Mouse (Mus musculus): ENCODE data around the gene Galntl6. TPM values are rescaled to one million over a fixed set of nuclear protein-coding genes. Genes with fewer than 3 reads are reported as not detected.
A peak's percentile ranks its signal among the peaks of the same experiment; 100 is the strongest.

Galntl6 gene
- polyA plus RNA-seq, 1 experiment from 2014 or later: 17.1 TPM

DNA sequence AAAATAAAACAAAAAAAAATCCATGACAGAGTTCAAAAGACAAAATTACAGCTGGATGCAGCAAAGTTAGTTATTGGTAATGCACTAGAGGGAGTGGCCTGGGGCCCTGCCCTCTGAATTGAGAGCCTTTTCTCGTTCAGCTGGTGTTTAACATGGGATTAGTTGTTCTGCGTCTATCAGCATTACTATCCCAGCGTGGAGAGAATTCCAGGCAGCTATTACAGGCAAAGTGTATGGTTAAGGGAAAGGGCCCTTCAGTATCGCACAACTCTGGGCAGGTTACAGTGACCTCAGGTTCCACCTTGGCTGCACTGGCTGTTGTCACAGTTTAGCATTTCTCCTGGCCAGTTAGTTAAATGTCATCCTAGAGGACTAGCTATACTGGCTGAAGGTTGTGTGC, 1107.3 kb downstream of the Galntl6 start:
- H3K36me3 ChIP-seq (replicated peaks): no peaks in the 10 kb centered on the region
- no peaks in the 10 kb centered on the region for H3K27me3 ChIP-seq (replicated peaks)
- H3K9ac ChIP-seq: no peak overlapping the region
- H3K9me3 ChIP-seq: no peaks in the 10 kb centered on the region
- WGBS: 63% methylated on average over 4 of the region's 4 CpGs
- no peak overlapping the region for H3K4me3 ChIP-seq
- ATAC-seq (replicated peaks): no peak
- H3K4me1 ChIP-seq: peaks cover 3% of the 10 kb centered on the region
- no peak overlapping the region for H3K27ac ChIP-seq
- no peak overlapping the region for H3K4me2 ChIP-seq

DNA sequence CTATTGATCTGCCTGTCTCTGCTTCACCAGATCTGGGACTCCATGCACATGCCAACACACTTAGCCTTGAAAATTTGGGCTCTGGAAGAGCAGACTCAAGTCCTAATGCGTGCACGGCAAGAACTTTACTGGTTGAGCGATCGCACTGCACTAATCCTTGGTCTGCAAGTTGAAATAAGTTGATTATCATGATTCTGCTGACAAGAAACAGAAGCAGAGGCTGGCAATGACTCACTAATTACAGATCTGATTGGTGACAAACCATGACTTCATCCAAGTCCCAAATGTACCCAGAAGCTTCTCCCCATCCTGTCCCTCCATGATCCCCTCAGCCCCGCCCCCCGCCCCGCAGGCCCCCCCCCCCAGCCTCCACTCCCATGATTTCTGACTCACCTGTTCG, 1108.6 kb downstream of the Galntl6 start:
- Histone ChIP-seq H3K27me3 (replicated peaks) (no peaks in the 10 kb centered on the region), H3K9ac (no peak overlapping the region), H3K36me3 (replicated peaks) (no peaks in the 10 kb centered on the region), H3K9me3 (no peaks in the 10 kb centered on the region), H3K4me2 (no peak overlapping the region), H3K4me3 (no peak overlapping the region), H3K27ac (no peak overlapping the region), H3K4me1 (peaks cover 9% of the 10 kb centered on the region)
- no peak for ATAC-seq (replicated peaks)
- WGBS: 80% methylated on average over 8 of the region's 8 CpGs

DNA sequence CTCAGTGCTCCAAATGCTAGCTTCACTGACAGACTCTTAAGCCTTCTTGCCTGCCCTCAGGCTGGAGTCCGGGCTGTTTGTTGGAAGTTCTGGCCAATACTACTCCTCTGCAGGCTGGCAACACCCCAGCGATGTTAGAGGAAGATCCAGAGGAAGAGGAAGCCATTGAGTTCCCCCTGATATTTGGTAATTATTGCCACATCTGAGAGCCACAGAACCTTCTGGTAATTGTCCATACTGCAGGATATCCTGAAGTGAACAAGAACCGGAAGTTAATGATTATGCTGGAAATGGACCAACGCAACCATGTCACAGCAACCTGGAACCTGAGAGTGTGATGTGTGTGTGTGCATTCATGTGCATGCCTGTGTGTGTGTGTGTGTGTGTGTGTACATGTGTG, 1111.2 kb downstream of the Galntl6 start:
- H3K9ac ChIP-seq: no peak overlapping the region
- no peak for ATAC-seq (replicated peaks)
- H3K27me3 ChIP-seq (replicated peaks): 0 out of 2 replicates have a peak, but pooled peaks cover 5% of the 10 kb centered on the region

DNA sequence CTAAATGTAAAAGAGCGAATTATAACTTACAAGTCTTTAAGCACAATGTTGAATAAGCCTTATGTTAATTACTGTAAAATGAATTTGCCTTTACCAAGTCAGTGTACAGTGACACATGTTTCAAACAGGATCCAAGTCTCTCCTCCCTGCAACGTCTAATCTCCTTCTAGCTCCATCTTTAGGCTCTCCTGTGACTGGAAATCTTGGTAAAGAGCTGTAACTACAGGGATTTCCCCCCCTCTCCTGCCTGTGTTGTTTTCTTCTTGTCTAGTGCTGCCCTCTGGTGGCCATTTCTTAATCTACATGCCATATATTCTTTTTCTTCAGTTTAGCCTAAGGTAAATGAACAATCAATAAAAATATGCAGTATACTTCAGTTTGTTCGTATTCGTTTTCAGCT, 1112.1 kb downstream of the Galntl6 start:
- H3K36me3 ChIP-seq (replicated peaks): no peaks in the 10 kb centered on the region
- peak overlapping the region; percentile 44 for H3K4me2 ChIP-seq
- peaks cover 9% of the 10 kb centered on the region for H3K4me1 ChIP-seq
- no peaks in the 10 kb centered on the region for H3K9me3 ChIP-seq
- H3K4me3 ChIP-seq: peak overlapping the region; percentile 17
- WGBS: 12% methylated on average over 4 of the region's 4 CpGs
- peak; percentile 89 for ATAC-seq (replicated peaks)
- peak overlapping the region; percentile 68 for H3K27ac ChIP-seq
- peaks cover 8% of the 10 kb centered on the region; the same call in 1 of the 2 replicates for H3K27me3 ChIP-seq (replicated peaks)
- peak overlapping the region; percentile 36; the same call in 1 of the 2 replicates for H3K9ac ChIP-seq

More for the DNA sequence above, 1111.2 kb downstream of the Galntl6 start:
- Histone ChIP-seq H3K4me2 (no peak overlapping the region), H3K4me3 (no peak overlapping the region), H3K36me3 (replicated peaks) (no peaks in the 10 kb centered on the region), H3K27ac (no peak overlapping the region), H3K9me3 (no peaks in the 10 kb centered on the region), H3K4me1 (peaks cover 9% of the 10 kb centered on the region)
- 81% methylated on average over 4 of the region's 4 CpGs for WGBS

DNA sequence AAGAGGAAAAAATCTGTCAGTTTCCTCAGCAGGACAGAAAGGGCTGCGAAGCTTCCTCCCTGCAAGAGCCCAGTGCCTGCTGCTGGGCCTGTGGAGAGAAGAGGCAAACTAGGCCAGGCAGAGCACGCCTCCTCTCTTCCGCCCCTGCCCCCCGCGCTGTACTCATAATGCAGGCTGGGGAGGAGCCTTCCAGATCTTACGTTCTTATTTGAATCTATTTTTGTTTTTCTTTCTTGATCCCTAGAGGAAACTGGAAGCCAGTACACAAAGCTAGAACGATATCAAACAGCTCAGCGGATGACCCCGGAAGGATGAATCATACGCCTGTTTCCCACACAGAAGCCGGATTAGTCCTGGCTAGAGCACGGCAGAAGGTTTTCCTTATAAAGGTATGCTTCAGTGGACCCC, 1112.6 kb downstream of the Galntl6 start:
- Histone ChIP-seq H3K36me3 (replicated peaks) (no peaks in the 10 kb centered on the region), H3K4me1 (peaks cover 9% of the 10 kb centered on the region), H3K9ac (peak overlapping the region; percentile 36; the same call in 1 of the 2 replicates), H3K27ac (peak overlapping the region; percentile 68), H3K9me3 (no peaks in the 10 kb centered on the region), H3K4me3 (peak overlapping the region; percentile 17), H3K4me2 (peak overlapping the region; percentile 44), H3K27me3 (replicated peaks) (peaks cover 8% of the 10 kb centered on the region; the same call in 1 of the 2 replicates)
- ATAC-seq (replicated peaks): peak; percentile 87
- WGBS: 2% methylated on average over 12 of the region's 12 CpGs

DNA sequence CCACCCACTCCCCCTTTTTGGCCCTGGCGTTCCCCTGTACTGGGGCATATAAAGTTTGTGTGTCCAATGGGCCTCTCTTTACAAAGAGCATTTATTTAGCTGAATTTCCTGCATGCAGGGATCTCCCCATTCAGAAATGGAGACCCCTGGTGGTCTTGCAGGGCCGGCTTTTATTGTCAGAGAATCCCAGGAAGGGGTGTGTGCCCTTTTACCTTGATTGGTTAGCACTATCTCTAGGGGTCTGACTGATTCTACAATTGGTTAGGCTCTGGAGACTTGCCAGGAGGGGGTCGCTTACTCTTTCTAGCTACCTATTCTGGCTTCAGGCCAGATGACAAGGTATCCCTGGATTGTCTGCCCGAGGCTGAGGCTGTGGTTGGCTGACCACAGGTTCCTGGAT, 1119.0 kb downstream of the Galntl6 start:
- no peak overlapping the region for H3K4me2 ChIP-seq
- peaks cover 3% of the 10 kb centered on the region; the same call in 1 of the 2 replicates for H3K4me1 ChIP-seq
- H3K4me3 ChIP-seq: no peak overlapping the region
- no peaks in the 10 kb centered on the region for H3K36me3 ChIP-seq (replicated peaks)
- no peak overlapping the region for H3K27ac ChIP-seq
- H3K9me3 ChIP-seq: no peaks in the 10 kb centered on the region
- ATAC-seq (replicated peaks): no peak
- peaks cover 8% of the 10 kb centered on the region; the same call in 1 of the 2 replicates for H3K27me3 ChIP-seq (replicated peaks)
- no peak overlapping the region for H3K9ac ChIP-seq
- 15% methylated on average over 4 of the region's 4 CpGs for WGBS

DNA sequence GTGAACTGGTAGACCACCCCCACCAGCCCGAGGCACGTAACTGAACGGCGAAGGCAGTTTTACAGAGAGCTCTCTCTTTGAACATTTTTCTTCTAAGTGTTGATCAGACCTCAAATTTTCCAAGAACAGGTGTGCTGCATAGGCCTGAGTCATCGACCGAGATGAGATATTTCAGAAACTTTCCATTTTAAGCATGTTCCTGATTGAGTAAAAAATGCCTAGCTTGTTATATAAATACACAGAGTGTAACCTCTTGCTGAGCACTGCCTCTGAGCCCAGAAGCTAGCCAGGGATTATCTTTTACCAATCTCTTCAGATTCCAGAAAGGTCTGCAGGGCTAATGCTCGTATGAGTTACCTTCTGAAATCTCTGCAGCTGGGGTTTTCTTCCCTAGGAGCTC, 1120.2 kb downstream of the Galntl6 start:
- no peak overlapping the region for H3K27ac ChIP-seq
- no peak for ATAC-seq (replicated peaks)
- WGBS: 72% methylated on average over 7 of the region's 7 CpGs

DNA sequence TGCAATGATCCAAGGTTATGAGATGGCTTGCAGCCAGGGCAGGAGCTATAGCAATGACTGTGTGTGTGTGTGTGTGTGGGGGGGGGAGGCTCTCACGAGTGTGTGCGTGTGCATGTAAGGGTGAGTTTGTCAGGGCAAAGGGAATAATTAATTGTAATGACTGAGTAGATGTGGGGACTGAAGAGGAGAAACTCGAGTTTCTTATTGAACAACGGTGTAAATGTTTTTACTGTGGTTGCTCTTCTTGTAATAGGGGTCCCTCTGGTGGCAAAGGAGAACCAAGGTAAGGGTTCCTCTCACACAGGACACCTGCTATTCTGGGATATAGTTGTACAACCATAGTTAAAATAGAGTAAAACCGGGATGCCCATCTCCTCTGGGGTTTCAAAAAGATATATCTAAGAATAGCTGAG, 1121.1 kb downstream of the Galntl6 start:
- 37% methylated on average over 5 of the region's 5 CpGs for WGBS
- H3K36me3 ChIP-seq (replicated peaks): no peaks in the 10 kb centered on the region
- peak; percentile 56; the same call in 1 of the 2 replicates for ATAC-seq (replicated peaks)

More for the DNA sequence above, 1120.2 kb downstream of the Galntl6 start:
- no peak overlapping the region for H3K4me3 ChIP-seq
- no peak overlapping the region for H3K9ac ChIP-seq
- H3K36me3 ChIP-seq (replicated peaks): no peaks in the 10 kb centered on the region
- peaks cover 4% of the 10 kb centered on the region; the same call in 1 of the 2 replicates for H3K27me3 ChIP-seq (replicated peaks)
- H3K4me2 ChIP-seq: no peak overlapping the region
- peaks cover 3% of the 10 kb centered on the region; the same call in 1 of the 2 replicates for H3K4me1 ChIP-seq
- H3K9me3 ChIP-seq: no peaks in the 10 kb centered on the region

DNA sequence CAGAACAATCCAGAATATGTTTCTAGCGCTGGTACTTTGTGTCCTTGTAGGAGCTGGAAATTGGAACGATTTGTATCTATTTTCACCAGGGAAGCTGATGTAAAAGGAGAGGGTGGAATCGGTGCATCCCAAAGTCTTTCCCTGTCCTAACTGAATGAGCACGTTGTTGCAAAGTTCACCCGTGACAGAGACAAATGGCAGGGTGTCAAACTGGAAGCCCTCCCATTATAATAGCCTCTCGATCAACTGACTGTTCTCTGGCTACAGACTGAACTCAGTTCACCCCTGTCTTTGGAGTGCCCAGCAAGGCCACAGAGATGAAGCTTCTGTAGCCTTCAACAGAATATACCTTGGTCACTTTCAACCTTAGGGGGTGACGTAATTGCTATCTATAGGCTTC, 1132.9 kb downstream of the Galntl6 start:
- Histone ChIP-seq H3K9me3 (no peaks in the 10 kb centered on the region), H3K27me3 (replicated peaks) (no peaks in the 10 kb centered on the region), H3K36me3 (replicated peaks) (no peaks in the 10 kb centered on the region), H3K4me1 (no peaks in the 10 kb centered on the region), H3K27ac (no peak overlapping the region), H3K9ac (no peak overlapping the region), H3K4me3 (no peak overlapping the region), H3K4me2 (no peak overlapping the region)
- ATAC-seq (replicated peaks): no peak
- 85% methylated on average over 7 of the region's 7 CpGs for WGBS

More for the DNA sequence above, 1121.1 kb downstream of the Galntl6 start:
- Histone ChIP-seq H3K27me3 (replicated peaks) (peaks cover 4% of the 10 kb centered on the region; the same call in 1 of the 2 replicates), H3K9me3 (no peaks in the 10 kb centered on the region), H3K4me1 (peaks cover 3% of the 10 kb centered on the region; the same call in 1 of the 2 replicates), H3K4me3 (no peak overlapping the region), H3K4me2 (no peak overlapping the region), H3K27ac (no peak overlapping the region), H3K9ac (no peak overlapping the region)

DNA sequence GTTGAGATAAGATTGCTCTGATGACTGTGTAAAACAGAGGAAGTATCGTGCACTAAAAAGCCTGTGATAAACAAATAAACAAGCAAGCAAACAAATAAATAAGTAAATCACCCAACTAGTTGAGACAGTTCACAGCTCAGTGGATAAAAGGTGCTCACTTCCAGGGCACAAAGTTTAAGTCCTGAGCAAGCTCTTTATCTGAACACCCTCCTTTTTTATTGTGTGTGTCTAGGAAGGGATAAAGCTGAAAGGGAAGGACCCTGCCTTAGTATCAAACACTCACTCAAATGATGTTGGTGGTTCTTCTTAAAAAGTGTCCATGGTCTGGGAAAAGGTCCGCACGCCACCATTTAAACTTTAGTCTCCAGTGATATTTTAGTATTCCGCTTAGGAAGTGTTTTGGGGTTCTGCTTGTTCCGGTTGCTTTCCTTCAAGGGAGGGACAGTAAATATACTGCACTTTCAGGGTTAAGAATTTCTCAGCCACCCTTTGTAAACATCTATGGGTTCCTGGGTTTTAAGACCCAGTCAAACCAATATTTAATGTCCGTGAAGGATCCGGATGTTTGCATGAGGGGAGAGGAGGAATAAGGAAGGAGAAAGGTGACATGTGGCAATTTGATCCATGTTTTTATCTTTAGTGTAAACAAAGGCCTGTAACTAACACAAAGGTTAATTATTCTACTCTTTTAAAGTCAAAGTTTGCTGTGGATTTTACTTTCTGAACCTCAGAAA, 1134.3 kb downstream of the Galntl6 start:
- no peaks in the 10 kb centered on the region for H3K9me3 ChIP-seq
- no peak for ATAC-seq (replicated peaks)

DNA sequence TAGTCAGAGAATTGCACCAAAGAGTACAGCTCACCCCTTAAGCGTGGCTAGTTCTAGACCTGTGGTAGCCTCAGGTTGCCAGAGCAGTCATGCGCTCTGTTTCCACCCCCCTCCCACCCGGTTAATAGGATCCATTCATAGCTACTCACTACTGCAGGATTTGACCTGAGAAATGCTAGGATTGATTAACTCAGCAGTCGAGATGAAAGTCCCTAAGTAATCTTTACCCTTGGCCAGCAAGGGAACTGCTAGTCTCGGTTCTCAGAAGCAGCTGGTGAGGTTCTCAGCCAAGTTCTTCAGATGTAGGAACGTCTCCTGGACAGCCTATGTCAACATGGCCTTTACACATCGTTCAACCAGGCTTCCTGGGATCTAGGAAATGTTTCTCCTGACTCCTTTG, 1135.7 kb downstream of the Galntl6 start:
- H3K4me1 ChIP-seq: no peaks in the 10 kb centered on the region
- H3K4me3 ChIP-seq: no peak overlapping the region
- no peaks in the 10 kb centered on the region for H3K36me3 ChIP-seq (replicated peaks)
- no peak overlapping the region for H3K27ac ChIP-seq
- no peaks in the 10 kb centered on the region for H3K27me3 ChIP-seq (replicated peaks)
- no peak overlapping the region for H3K4me2 ChIP-seq
- H3K9me3 ChIP-seq: no peaks in the 10 kb centered on the region
- 59% methylated on average over 7 of the region's 7 CpGs for WGBS
- no peak overlapping the region for H3K9ac ChIP-seq
- ATAC-seq (replicated peaks): no peak

More for the DNA sequence above, 1134.3 kb downstream of the Galntl6 start:
- WGBS: 87% methylated on average over 7 of the region's 7 CpGs
- Histone ChIP-seq H3K4me3 (no peak overlapping the region), H3K4me2 (no peak overlapping the region), H3K9ac (no peak overlapping the region), H3K4me1 (no peaks in the 10 kb centered on the region), H3K27me3 (replicated peaks) (no peaks in the 10 kb centered on the region), H3K27ac (no peak overlapping the region), H3K36me3 (replicated peaks) (no peaks in the 10 kb centered on the region)

DNA sequence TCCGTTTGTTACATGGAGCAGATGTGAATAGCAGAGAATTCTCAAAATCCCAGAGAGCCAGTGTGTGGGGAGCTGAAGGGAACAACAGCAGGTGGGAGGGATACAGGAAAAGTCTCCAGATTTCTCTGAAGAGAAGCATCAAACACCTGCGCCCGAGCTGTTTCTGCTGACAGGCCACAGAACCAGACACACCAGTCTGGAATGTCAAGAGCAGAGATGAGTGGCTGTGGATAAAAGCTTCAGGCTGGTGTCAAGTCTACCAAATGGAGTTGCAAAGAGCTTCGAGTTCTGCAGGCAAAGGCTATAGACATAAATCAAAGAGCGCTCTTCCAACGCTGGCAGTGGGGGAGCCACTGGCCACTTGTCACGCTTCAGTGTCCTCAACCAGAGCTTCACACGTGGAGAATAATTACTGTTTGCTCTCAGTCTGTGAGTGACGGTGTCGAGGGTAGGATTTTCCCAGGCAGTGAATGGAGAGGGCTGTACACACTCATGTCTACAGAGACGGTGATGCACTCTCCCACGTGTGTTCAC, 1139.6 kb downstream of the Galntl6 start:
- Histone ChIP-seq H3K9ac (no peak overlapping the region), H3K4me3 (no peak overlapping the region), H3K27me3 (replicated peaks) (no peaks in the 10 kb centered on the region), H3K9me3 (no peaks in the 10 kb centered on the region), H3K4me2 (no peak overlapping the region), H3K4me1 (no peaks in the 10 kb centered on the region), H3K36me3 (replicated peaks) (no peaks in the 10 kb centered on the region), H3K27ac (0 out of 2 replicates have a peak overlapping the region, but pooled peaks have one; percentile 6)
- WGBS: 24% methylated on average over 12 of the region's 12 CpGs
- ATAC-seq (replicated peaks): peak; percentile 76

Measured in midbrain, embryonic 15.5 days (tissue).